Mouse (Mus musculus) hindbrain, embryonic 14.5 days (tissue): Measurements from ENCODE around the gene Klc1. TPM values are rescaled to one million over a fixed set of nuclear protein-coding genes. Genes with fewer than 3 reads are reported as not detected.

Source experiments
- ATAC-seq: fragments of 200-750 bp; cut with Nextera tagmentation; 2 replicates; pipeline ENCODE4 v1.8.0; 2017; ENCODE audit warnings: moderate number of reproducible peaks, mild to moderate bottlenecking, moderate TSS enrichment, moderate library complexity; ENCODE audit not compliant: low FRiP score
- DNase-seq: peaks from one replicate; pipeline ENCODE4 v3.0.0-alpha.2; 2015; ENCODE audit warnings: low spot score
- H3K27ac ChIP-seq: fragments of 300-500 bp; sonication (generic); 2 replicates; pipeline ENCODE4 v1.5.1; 2014; ENCODE audit warnings: mild to moderate bottlenecking, moderate library complexity
- H3K27me3 ChIP-seq: fragments of 300-500 bp; sonication (generic); 2 replicates; pipeline ENCODE4 v1.6.1; 2014; ENCODE audit warnings: mild to moderate bottlenecking, low read length, mixed read lengths; ENCODE audit not compliant: control insufficient read depth, insufficient read depth
- H3K36me3 ChIP-seq: fragments of 300-500 bp; sonication (generic); replicated peaks from 2 replicates; pipeline ENCODE4 v1.6.1; 2014; ENCODE audit not compliant: control insufficient read depth, insufficient read depth
- H3K4me1 ChIP-seq: fragments of 300-500 bp; sonication (generic); replicated peaks from 2 replicates; pipeline ENCODE4 v1.6.1; 2014; ENCODE audit warnings: antibody characterized with exemption, low read length, mixed read lengths; ENCODE audit not compliant: control insufficient read depth, insufficient read depth
- H3K4me2 ChIP-seq: fragments of 300-500 bp; sonication (generic); replicated peaks from 2 replicates; pipeline ENCODE4 v1.6.1; 2014; ENCODE audit warnings: mild to moderate bottlenecking, moderate library complexity
- H3K4me3 ChIP-seq: fragments of 300-500 bp; sonication (generic); replicated peaks from 2 replicates; pipeline ENCODE4 v1.5.1; 2014; ENCODE audit warnings: mild to moderate bottlenecking, low read length
- H3K9ac ChIP-seq: fragments of 300-500 bp; sonication (generic); 2 replicates; pipeline ENCODE4 v1.6.1; 2014
- H3K9me3 ChIP-seq: fragments of 300-500 bp; sonication (generic); 2 replicates; pipeline ENCODE4 v1.6.1; 2016; ENCODE audit warnings: low read length; ENCODE audit not compliant: control insufficient read depth
- WGBS: fragments of 180-500 bp; shearing (Covaris S2); extraction: QIAGEN DNeasy Blood & Tissue Kit; methylation state at CpG from one replicate; pipeline ENCODE4 v1.1.7; 2014; 5-methylcytosine and 5-hydroxymethylcytosine counted together
- polyA plus RNA-seq: library from polyadenylated mRNA; unstranded; fragments of >200 nt; fragmentation: Nextera tagmentation; extraction: Ambion mirVana; gene quantifications from 2 replicates; pipeline ENCODE4 v1.2.1, GENCODE M21; 2014

Klc1 gene
- polyA plus RNA-seq, 1 experiment from 2014 or later: 586 TPM

GRCm38 (mm10) chr12:111795180-111795895 is 36.7 kb downstream of the Klc1 start:
- Histone ChIP-seq H3K36me3 (peaks cover 91% of the 10 kb centered on the region), H3K27me3 (no peaks in the 10 kb centered on the region), H3K4me3 (no peak overlapping the region), H3K4me1 (no peaks in the 10 kb centered on the region), H3K9ac (no peak overlapping the region), H3K4me2 (no peak overlapping the region), H3K9me3 (no peaks in the 10 kb centered on the region), H3K27ac (no peak overlapping the region)
- ATAC-seq (no peak), DNase-seq (no peak)
- WGBS: 90% methylated on average over 28 of the region's 28 CpGs

DNA sequence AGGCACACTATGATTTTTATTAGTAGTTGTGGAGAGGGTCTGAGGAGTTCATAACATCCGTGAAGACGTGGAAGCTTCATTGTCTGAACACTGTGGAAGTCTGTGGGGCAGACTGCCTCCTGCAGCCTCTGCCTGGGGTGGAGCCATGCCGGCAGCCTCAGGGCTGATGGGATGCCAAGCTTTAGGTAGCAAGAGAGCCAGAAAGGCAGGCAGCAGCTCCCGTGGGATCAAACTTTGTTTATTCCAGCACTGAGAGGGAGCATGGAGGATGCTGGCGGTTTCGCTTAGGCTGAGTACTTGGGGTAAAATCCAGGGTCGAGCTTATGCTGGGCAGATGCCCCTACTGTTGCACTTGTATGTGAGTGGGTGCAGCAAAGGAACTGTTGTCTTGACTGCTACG is 38.6 kb downstream of the Klc1 start:
- no peak overlapping the region for H3K4me3 ChIP-seq
- WGBS: 85% methylated on average over 8 of the region's 8 CpGs
- no peak overlapping the region for H3K4me2 ChIP-seq
- no peak for DNase-seq
- no peaks in the 10 kb centered on the region for H3K27me3 ChIP-seq
- H3K4me1 ChIP-seq: no peaks in the 10 kb centered on the region
- no peak for ATAC-seq
- H3K27ac ChIP-seq: no peak overlapping the region
- H3K9ac ChIP-seq: no peak overlapping the region
- peaks cover 89% of the 10 kb centered on the region for H3K36me3 ChIP-seq
- H3K9me3 ChIP-seq: no peaks in the 10 kb centered on the region

DNA sequence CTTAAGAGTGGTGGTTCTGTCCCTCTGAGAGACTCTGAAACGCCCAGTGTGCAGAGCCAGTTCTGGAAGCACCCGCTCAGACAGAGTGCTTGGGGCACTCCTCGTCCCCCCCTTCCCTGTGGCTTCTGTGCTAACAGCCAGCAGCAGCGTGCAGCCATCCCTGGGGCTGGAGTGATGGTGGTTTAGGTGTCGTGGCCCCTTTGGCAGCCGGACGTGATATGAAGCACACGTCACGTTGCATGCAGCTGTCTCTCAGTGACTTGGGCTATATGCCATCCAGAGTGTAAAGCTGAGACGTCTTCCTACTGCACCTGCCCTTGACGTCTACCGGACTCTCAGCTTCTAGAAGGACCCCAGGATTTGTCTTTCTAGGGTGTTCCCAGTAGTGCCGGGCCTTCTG is 39.8 kb downstream of the Klc1 start:
- Histone ChIP-seq H3K36me3 (peaks cover 86% of the 10 kb centered on the region), H3K27ac (no peak overlapping the region), H3K27me3 (no peaks in the 10 kb centered on the region), H3K9ac (no peak overlapping the region), H3K9me3 (no peaks in the 10 kb centered on the region), H3K4me2 (no peak overlapping the region), H3K4me3 (no peak overlapping the region), H3K4me1 (no peaks in the 10 kb centered on the region)
- no peak for DNase-seq
- no peak for ATAC-seq
- WGBS: 94% methylated on average over 13 of the region's 13 CpGs

DNA sequence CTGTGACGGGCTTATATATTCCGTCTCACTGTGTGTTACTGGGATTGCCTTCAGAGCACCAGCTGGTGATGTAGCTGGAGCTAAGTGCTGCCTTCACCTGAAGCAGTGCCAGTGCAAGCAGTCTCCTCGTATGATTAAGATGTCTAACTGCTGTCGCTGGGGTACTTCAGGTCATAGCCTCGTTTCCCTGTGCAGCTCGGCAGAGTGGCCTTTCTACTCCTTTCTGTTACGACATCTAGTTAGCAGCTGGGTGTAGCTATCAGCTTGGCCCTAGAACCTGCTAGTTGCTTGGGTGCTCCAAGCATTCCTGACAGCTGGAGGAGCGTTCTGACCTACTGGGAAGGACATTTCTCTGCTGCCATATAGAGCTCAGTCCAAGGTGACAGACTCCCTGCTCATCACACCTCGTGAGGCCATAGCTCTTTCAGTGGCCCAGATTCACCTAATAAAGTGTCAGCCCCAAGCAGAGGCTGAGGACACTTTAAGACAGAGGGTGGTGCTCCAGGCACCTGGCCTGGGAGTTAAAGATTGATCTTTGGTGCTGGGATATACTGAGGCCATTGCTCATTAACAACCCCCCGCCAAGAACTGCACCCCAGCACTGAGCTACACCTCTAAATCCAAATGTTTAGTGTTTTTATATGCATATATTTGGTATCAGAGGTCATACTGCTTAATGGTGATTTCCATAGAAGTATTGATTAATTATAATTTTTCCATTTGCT is 42.0 kb downstream of the Klc1 start:
- Histone ChIP-seq H3K36me3 (peaks cover 87% of the 10 kb centered on the region), H3K4me1 (no peaks in the 10 kb centered on the region), H3K4me2 (no peak overlapping the region), H3K27ac (no peak overlapping the region), H3K9me3 (no peaks in the 10 kb centered on the region), H3K27me3 (no peaks in the 10 kb centered on the region), H3K4me3 (no peak overlapping the region), H3K9ac (no peak overlapping the region)
- no peak for DNase-seq
- ATAC-seq: no peak
- 82% methylated on average over 10 of the region's 10 CpGs for WGBS

- no peak overlapping the region for H3K4me3 ChIP-seq
- peaks cover 91% of the 10 kb centered on the region for H3K36me3 ChIP-seq
- DNase-seq (no peak), ATAC-seq (no peak)
- H3K4me2 ChIP-seq: no peak overlapping the region
- WGBS: 94% methylated on average over 5 of the region's 5 CpGs
- H3K27ac ChIP-seq: no peak overlapping the region
- no peaks in the 10 kb centered on the region for H3K4me1 ChIP-seq
- no peak overlapping the region for H3K9ac ChIP-seq
- H3K9me3 ChIP-seq: no peaks in the 10 kb centered on the region
- no peaks in the 10 kb centered on the region for H3K27me3 ChIP-seq
Observed at GRCm38 (mm10) chr12:111803538-111803937, 44.9 kb downstream of the Klc1 start.

DNA sequence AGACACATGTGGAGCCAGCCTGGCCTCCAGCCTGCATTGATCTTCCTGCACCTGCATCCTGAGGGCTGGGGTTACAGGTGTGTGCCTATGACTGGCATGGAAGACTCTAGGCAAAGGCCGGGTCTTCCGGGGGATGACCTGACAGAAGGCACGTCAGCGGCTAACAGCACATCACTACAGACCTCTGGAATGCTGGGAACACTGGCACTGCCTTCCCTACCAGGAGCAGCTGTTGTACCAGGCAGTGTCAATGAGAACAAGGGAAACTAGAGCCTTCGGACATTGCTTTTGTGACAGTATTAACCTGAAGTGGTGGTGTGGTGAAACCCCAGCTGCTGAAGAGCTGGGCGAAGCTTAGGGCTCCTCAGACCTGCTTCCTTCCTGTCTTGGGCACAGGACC is 50.1 kb downstream of the Klc1 start:
- H3K4me1 ChIP-seq: peaks cover 6% of the 10 kb centered on the region
- no peak overlapping the region for H3K4me2 ChIP-seq
- WGBS: 91% methylated on average over 6 of the region's 6 CpGs
- H3K9me3 ChIP-seq: no peaks in the 10 kb centered on the region
- H3K9ac ChIP-seq: no peak overlapping the region
- ATAC-seq: no peak
- DNase-seq: no peak
- H3K27ac ChIP-seq: no peak overlapping the region
- H3K27me3 ChIP-seq: no peaks in the 10 kb centered on the region
- H3K36me3 ChIP-seq: peaks cover 51% of the 10 kb centered on the region
- H3K4me3 ChIP-seq: no peak overlapping the region

DNA sequence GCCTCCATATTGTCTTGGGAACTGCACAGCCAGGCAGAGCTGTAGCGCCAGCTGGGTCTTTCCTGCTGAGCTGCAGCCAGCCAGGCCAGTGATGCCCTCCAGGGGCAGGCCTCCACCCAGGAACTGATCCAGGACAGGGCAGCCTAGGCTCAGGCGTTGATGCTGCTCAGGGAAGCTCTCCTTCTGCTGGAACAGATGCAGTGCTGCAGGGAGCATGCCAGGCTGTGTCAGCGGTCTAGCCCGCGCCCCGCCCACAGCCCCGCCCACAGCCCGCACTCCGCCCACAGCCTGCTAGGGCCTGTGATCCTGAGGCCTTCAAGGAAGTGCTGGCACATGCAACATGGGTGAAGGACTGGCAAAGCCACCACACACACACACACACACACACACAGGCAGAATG is 51.1 kb downstream of the Klc1 start:
- H3K4me1 ChIP-seq: peaks cover 11% of the 10 kb centered on the region
- no peak overlapping the region; the same call in 1 of the 2 replicates for H3K9ac ChIP-seq
- no peaks in the 10 kb centered on the region for H3K9me3 ChIP-seq
- H3K4me2 ChIP-seq: no peak overlapping the region
- 0% methylated on average over 9 of the region's 9 CpGs for WGBS
- H3K36me3 ChIP-seq: peaks cover 41% of the 10 kb centered on the region
- H3K27me3 ChIP-seq: no peaks in the 10 kb centered on the region
- H3K27ac ChIP-seq: 0 out of 2 replicates have a peak overlapping the region, but pooled peaks have one; percentile 39
- DNase-seq (peak; percentile 49), ATAC-seq (no peak)
- no peak overlapping the region for H3K4me3 ChIP-seq

DNA sequence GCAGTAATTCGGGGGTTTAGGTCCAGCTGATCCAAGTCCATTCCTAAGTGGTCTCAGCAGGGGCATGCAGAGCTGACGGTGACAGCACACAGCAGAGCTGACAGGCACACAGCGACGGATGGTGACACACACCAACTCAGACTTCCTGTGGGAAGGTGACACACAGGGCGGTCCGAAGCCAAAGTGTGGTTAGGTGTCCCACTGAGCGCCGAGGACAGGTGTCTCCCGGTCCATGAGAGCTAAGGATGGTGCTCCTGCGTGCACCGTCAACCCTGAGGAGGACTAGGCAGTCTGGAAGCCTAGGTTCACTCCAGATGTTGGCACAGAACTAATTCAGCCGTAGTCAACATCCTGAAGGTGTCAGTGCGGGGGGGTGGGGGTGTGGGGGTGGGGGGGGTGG is 53.4 kb downstream of the Klc1 start:
- WGBS: 86% methylated on average over 13 of the region's 13 CpGs
- DNase-seq (no peak), ATAC-seq (no peak)
- H3K36me3 ChIP-seq: peaks cover 19% of the 10 kb centered on the region
- no peaks in the 10 kb centered on the region for H3K9me3 ChIP-seq
- H3K9ac ChIP-seq: no peak overlapping the region
- no peak overlapping the region for H3K4me2 ChIP-seq
- no peak overlapping the region for H3K4me3 ChIP-seq
- H3K4me1 ChIP-seq: peaks cover 15% of the 10 kb centered on the region
- no peaks in the 10 kb centered on the region for H3K27me3 ChIP-seq
- no peak overlapping the region for H3K27ac ChIP-seq

- H3K36me3 ChIP-seq: peaks cover 14% of the 10 kb centered on the region
- ATAC-seq (no peak), DNase-seq (no peak)
- 80% methylated on average over 12 of the region's 12 CpGs for WGBS
- no peaks in the 10 kb centered on the region for H3K27me3 ChIP-seq
- H3K4me2 ChIP-seq: peak overlapping the region; percentile 71; the same call in 1 of the 2 replicates
- H3K27ac ChIP-seq: no peak overlapping the region
- H3K4me1 ChIP-seq: peaks cover 15% of the 10 kb centered on the region
- no peak overlapping the region for H3K9ac ChIP-seq
- H3K4me3 ChIP-seq: no peak overlapping the region
- H3K9me3 ChIP-seq: no peaks in the 10 kb centered on the region
Observed at GRCm38 (mm10) chr12:111812611-111813010, 54.0 kb downstream of the Klc1 start.
